20 mouse cellular contexts compared by ENCODE assay signal in genomic region chr14:121462756-121463155, GRCm38 (mm10). TPM values are rescaled to one million over a fixed set of nuclear protein-coding genes. Genes with fewer than 3 reads are reported as not detected.
"Had no signal": no experiment of that assay in that cellular context is flagged by ENCODE, and none has a peak within 500 bp of the region (broad histone marks: within the 10 kb centered on the region; RNA-seq: fewer than 3 reads in every experiment).

No protein-coding gene starts in this region.

- H3K4me1 ChIP-seq: lung, embryonic 15.5 days; megakaryocyte, embryonic 14.5 days; neural tube, embryonic 12.5 days; stomach, embryonic 15.5 days had no signal

- H3K4me3 ChIP-seq: lung, embryonic 15.5 days; megakaryocyte, embryonic 14.5 days; neural tube, embryonic 12.5 days; stomach, embryonic 15.5 days had no signal

- H3K27ac ChIP-seq: lung, embryonic 15.5 days; macrophage; neural tube, embryonic 12.5 days; stomach, embryonic 15.5 days; stomach, postnatal 0 days had no signal

- H3K9me3 ChIP-seq: lung, embryonic 15.5 days; stomach, embryonic 15.5 days had no signal

- ATAC-seq: liver, postnatal 0 days; lung, postnatal 0 days had no signal

- H3K36me3 ChIP-seq: lung, embryonic 15.5 days; neural tube, embryonic 12.5 days; stomach, embryonic 15.5 days had no signal

- H3K4me2 ChIP-seq: lung, embryonic 15.5 days; neural tube, embryonic 12.5 days; stomach, embryonic 15.5 days had no signal

- DNase-seq: liver, postnatal 0 days; lung, adult 2 months; lung, postnatal 14 days; lung, postnatal 36 days; midbrain, embryonic 14.5 days; right cerebral cortex, postnatal 14 days; thymus, adult 2 months; thymus, postnatal 25 days; thymus, postnatal 4 days had no signal

- H3K27me3 ChIP-seq: lung, embryonic 15.5 days; neural tube, embryonic 12.5 days; stomach, embryonic 15.5 days had no signal

- H3K9ac ChIP-seq: liver, postnatal 0 days; lung, embryonic 15.5 days; neural tube, embryonic 12.5 days; stomach, embryonic 15.5 days had no signal

RNA-seq across cellular contexts. Expression of gene Slc15a1, which starts 42.3 kb away (rescaled TPM):
- total RNA-seq: megakaryocyte progenitor cell, adult 5-6 weeks; monocyte, adult 5-6 weeks had no signal
- polyA plus RNA-seq: liver, postnatal 0 days; macrophage; midbrain, embryonic 14.5 days; neural tube, embryonic 12.5 days; neural tube, embryonic 14.5 days; spleen, adult 2 months had no signal
